Mouse (Mus musculus) common myeloid progenitor, adult 5-6 weeks (primary cell): Measurements from ENCODE around the gene Slc22a16. TPM values are rescaled to one million over a fixed set of nuclear protein-coding genes. Genes with fewer than 3 reads are reported as not detected.
A peak's percentile ranks its signal among the peaks of the same experiment; 100 is the strongest.
"Not testable (repeated sequence)": the region's sequence is repeated elsewhere in the genome, so short reads cannot be mapped to it uniquely, and the experiment has no call there.

Experiments
- ATAC-seq: replicated peaks from 2 replicates; pipeline ENCODE4 v1.8.0; 2016; ENCODE audit warnings: low read depth, mild to moderate bottlenecking, moderate TSS enrichment, inconsistent platforms; ENCODE audit not compliant: poor library complexity, severe bottlenecking
- total RNA-seq: library from RNA; stranded (forward); fragments of 200-1000, 187-1606 nt; gene quantifications from 2 replicates; pipeline ENCODE4 v1.2.3, GENCODE M21; 2017

Gene Slc22a16
- not detected in 2 replicates for total RNA-seq

DNA sequence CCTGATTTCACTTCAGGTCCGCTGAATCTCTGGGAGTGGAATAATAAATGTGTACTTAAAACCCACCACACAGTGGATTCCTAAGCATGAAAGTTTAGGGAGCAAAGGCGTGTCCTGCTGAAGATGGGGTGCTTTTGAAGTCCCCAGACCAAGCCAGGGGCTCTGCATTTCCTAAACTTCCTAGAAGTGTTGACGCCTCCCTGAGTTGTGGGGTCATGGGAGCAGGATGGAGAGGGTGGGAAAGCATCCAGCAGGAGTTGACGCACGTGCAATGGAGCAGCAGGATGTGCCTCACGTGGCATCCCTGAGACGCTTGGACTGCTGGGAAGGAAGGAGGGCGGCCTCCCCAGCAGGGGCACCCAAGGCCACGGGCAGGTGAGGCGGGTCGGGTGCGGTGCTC is at the start of gene Slc22a16:
Gene Slc22a16 (plus strand): TSS at position 301 of the 400 bp plus-strand sequence.
- ATAC-seq: no peak

DNA sequence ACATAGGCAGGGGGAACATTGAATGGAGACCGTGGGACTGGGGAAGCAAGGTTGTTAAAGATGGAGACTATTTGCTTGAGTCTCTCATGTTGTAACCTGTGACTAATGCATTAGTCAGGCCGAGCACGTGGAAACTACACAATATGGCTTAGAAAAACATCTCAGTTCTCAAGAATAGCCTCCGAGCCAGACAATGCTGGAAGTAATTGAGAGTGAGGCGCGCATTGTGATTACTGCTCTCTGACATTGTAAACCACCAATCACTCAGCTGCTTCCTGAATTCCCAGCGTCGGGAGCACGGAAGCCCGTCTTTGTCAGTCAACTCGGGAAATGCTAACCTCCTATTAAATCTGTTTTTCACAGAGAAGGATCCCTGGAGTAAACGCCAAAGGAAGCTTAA is 48.6 kb upstream of the Slc22a16 start:
- ATAC-seq: no peak

DNA sequence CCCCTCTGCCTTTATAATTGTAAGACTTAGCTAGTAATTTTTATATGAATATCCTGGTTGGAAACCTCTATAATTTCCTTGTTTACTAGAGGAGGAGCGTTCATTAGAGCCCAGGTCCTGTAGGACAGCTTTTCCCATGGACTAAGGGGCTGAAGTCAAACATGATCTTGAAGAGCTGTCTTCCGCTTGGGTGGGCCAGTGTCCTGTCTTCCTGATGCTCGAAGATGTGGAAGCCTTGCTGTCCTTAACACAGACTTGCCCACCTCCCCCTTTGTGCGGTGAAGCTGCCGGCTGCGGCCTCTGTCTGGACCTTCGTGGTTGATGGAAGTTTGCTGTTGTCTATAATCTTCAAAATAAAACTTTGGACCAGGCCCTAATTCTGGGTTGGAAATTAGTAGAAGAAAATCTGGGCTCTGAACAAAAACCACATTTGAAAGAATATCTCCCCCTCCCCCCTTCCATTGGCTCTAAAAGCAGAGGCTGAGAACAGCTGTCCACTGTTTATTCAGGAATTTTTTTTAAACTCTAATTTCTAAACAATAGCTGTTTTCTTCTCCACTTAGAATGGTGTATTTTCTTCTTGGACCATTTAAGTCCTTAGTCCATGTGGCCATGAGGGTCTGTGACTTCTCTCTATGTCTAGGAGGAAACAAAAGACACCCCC is 46.7 kb upstream of the Slc22a16 start:
- no peak for ATAC-seq

DNA sequence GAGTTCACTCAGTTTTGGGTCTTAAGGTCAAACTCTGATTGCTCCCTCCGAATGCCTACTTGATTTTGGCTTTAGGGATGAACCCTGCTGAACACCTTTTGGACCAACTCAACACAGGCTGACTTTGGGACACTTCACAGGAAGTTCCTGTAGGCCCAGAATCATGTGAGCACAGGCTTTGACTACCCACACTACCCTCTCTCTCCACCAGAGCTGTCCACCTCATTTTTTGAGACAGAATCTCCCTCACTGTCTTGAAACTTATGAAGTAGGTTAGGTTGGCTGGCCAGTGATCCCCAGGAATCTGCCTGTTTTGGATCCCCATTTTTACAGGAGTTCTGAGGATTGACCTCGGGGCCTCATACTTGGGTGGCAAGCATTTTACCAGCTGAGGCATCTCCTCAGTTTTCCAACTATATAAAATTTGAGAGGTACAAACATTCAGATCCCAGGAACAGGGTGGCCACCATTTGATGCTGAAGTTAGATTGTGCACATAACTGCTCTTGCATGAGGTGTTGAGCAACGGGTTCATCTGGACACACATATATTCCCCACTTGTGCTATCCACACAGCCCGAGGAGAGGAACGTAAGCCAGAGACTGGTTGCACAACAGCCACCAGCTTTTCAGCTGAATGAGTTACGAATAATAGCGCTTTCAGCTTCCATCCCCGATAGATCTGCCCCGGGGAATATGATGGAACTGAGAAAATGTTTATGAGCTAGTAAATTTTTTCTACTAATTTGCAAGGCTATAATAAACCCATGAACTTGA is 45.9 kb upstream of the Slc22a16 start:
- 0 out of 2 replicates have a peak, but pooled peaks have one; percentile 10 for ATAC-seq

DNA sequence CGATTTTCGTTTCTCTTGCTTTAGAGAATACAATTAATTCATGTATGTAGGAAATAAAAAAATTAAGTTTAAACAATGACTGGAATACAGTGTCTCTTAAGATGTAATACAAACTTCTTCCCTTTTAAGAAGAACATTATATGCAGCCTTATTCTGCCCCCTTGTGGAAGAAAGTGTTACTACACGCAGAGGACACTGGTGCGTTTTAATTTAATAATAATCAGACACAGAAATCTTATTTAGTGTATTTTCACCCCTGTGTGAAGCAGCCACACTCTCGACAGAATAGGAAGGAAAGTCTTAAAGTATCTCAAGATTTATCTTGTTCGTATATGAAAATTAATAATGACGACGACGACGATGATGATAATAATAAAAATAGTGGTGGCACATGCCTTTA is 45.1 kb upstream of the Slc22a16 start:
- ATAC-seq: 0 out of 2 replicates have a peak, but pooled peaks have one; percentile 23

DNA sequence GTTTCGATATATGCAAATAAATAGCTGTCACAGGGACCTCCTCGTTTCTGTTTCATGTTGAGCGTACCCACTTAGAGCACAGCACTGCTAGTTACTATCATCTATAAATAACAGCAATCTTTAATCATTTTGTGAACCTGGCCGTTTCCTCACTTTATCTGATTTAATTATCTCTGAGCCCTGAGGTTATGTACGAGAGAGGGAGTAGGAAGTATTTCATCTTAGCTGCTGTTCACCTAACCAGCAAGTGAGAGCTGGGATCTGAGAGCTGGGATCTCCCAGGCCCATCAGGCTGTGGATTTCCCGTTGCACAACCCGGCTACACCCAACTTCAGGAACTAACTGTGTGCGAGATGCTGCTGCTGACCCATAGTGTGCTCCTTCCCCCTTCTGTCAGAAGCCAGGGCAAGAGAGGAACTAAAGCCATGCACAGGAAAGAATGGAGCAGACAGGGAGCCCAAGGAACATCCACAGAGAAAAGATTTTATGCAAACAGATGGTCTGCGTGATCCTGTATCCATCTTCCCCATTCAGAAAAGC is 44.5 kb upstream of the Slc22a16 start:
- peak; percentile 65 for ATAC-seq

DNA sequence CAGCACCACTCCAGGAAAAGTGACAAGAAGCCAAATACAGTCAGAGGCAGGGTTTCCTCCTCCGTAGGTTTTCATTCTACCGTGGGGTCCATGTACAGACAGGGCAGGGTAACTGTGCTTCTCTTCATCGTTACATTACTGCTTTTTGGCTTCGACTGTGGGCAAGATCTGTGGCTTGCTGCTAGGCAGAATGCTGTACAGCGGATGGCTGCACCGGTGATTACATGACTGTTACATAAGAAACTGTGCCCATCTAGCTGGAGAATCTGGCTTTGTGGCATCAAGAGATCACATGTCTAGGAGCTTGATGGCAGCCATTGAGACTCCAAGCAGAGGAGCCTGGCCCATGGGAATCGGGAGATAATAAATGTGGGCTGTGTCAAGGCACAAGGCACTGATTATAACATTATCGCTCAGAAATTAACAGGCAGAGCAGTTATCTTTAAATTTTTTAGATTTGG is 43.8 kb upstream of the Slc22a16 start:
- ATAC-seq: peak; percentile 42

DNA sequence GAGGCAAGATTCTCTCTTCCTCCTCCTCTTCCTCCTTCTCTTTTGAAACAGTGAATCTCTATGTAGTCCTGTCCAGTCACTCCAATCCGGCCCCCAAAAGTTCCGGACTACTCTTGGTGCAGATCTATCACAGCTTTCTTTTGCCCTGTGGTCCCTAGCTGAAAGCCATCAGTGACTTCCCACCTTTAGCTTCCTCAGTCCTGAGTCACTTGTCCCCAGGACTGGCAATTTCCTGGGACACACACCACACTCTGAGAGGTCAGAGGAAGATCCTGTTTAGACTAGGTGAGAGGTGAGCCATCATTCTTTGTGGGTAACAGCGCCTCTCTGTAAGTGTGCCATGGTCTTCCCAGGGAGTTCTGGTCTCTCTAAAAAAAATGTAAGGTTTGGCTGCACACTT is 43.1 kb upstream of the Slc22a16 start:
- ATAC-seq: no peak

DNA sequence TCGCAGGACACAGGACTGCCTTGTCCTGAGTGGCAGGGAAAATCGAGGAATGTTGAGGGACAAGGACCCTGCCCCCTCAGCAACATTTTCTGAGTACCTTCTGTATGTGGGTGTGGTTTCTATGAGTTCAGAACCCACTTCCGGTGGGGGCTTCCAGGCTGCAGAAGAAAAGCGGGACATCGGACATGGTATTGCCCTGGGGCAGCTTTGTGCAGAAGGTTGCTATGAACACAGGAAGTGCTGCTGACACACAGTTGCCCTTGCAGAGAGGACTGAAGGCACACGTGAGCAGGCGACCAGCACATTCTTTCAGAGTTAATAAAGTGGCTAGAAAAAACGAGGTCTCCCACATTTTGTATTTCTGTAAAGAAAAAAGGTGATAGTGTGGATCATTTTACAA is 42.6 kb upstream of the Slc22a16 start:
- ATAC-seq: peak; percentile 49

DNA sequence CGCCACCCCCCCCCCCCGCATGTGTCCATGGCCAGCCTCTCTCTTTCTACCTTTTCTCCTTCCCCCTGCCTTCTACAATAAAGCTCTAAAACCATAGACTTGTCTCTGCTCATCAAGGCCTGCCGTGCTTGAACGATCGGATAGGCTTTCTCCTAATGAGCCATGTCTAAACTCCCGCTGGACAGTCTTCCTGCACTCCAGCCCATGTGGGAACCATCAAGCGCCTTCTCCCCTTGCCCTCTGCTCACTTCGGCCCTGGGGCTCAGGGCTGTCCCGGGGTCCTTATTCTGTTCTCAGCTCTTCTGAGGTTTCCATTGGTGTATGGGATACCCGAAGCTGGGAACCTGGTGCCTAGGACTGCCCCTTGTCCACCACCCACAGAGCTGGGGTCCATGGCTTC is 41.5 kb upstream of the Slc22a16 start:
- no peak for ATAC-seq

DNA sequence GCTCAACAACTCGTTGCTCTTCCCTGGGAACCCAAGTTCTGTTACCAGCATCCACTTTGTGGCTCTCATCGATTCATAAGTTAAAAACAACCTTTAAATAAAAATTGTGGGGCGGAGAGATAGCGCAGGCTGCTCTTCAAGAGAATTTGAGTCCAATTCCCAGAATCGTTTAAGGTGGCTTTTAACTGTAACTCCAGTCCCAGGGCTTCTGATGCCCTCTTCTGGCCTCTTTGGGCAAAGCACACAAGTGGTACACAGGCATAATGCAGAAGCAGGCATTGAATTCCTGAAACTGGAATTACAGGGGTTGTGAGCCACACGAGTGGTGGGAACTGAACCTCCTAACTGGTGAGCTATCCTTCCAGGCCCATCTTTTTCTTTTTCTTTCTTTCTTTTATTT is 40.5 kb upstream of the Slc22a16 start:
- ATAC-seq: peak; percentile 28; the same call in 1 of the 2 replicates

DNA sequence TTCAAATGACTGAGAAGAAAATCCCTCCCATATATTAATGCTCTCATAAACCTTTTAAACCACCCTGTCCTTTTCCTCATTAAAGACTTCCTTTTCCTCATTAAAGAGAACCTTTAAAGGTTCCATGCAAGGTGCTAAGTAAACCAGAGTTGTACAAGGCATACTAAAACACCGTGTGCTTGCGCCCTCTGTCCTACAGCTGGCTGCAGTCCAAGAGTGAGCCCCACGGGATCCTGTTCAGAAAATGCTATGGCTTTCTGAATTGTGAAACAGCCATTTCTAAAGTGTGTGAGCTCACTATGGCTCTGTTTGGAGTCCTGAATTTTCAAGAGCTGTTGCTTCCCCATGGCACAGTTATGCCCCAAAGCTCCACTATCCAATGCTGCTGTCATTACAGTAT is 39.5 kb upstream of the Slc22a16 start:
- no peak for ATAC-seq

DNA sequence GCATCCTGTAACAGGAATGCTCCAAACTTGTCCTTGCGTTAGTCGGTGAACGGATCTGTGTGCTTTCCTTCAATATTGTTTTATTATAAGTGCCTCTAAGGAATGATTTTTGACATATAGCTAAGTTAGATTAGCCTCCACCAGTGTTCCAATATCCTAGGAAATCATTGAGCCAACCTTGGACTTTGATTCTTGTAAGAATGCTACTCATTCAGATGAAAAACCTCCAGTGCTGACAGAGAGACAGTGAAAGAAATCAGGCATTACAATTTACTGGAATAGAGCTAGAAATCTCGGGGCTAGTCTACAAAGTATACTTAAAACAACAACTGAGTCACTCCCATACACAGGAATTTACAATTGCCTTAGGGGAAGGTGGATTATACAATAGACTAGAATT is 37.5 kb upstream of the Slc22a16 start:
- not testable (repeated sequence) for ATAC-seq

DNA sequence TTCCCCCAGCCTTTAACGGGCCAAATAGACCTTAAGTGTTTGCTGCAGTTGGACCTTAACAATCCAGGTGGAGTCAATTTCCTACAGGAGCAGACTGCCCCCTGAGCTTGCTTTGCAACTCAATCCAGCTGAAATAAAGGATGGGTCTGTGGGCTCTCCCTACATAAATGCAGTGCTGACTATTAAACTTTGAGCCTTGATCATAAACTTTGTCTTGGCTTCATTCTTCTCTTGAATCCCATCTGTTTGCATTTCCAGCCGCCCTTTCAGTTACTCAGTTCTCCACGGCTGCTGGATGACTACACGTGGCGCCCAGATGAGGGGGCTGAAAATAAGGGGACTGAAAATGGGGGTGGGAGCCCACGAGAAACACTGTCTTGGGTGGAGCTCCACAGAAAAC is 28.8 kb upstream of the Slc22a16 start:
- ATAC-seq: no peak

DNA sequence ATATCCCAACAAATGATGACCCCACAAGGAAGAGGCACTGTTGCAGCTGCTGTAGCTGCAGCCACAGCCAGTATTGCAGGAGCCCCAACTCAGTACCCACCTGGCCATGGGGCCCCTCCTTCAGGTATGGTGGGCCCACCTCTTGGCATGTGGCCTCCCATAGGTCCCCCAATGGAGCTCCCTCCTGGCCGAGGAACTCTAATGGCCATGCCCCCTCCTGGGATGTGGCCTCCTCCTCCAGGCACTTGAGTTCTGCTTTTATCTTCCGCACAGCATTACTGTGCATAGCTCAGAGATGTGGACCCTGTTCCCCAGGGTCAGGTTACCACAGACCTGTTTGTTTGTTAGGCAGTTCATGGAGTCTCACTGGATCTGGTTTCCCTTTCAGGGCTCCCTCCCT is 20.8 kb upstream of the Slc22a16 start:
- no peak for ATAC-seq

DNA sequence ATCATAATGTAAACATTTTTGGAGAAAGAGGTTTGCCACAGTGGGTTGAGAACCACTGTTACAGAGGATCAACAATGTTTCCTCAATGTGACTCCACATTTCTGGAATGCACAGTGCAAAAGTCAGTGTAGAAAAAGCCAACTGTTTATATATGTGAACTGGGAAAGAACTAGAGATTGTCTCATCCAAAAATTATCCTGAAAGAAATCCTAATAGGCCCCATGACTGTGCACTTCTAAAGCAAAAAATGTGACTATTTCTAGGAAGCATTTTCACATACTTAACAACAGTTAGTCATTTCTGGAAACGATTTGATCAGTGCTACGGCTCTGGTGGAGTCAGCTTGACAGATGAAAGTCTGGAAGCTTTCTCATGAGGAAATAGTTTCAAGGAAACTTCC is 18.3 kb upstream of the Slc22a16 start:
- no peak for ATAC-seq

DNA sequence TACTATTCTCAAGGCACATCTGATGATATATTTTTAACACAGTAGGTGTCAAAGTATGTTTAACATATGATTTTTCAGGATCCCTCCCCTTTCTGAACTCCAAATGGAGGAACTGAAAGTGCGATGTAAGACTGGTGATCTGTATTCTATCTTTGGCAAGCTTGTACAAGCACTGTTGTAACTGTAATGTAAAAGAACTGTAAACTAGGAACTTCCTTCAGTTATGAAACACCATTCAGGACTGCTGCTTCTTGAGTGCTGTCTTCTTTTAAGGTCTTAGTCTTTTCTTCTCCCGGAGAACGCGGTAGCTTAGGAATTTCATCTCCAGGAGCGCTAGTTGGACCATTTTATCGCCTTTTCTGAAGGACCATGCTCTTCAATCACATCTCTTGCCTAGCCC is 4.4 kb upstream of the Slc22a16 start:
- peak; percentile 42; the same call in 1 of the 2 replicates for ATAC-seq

DNA sequence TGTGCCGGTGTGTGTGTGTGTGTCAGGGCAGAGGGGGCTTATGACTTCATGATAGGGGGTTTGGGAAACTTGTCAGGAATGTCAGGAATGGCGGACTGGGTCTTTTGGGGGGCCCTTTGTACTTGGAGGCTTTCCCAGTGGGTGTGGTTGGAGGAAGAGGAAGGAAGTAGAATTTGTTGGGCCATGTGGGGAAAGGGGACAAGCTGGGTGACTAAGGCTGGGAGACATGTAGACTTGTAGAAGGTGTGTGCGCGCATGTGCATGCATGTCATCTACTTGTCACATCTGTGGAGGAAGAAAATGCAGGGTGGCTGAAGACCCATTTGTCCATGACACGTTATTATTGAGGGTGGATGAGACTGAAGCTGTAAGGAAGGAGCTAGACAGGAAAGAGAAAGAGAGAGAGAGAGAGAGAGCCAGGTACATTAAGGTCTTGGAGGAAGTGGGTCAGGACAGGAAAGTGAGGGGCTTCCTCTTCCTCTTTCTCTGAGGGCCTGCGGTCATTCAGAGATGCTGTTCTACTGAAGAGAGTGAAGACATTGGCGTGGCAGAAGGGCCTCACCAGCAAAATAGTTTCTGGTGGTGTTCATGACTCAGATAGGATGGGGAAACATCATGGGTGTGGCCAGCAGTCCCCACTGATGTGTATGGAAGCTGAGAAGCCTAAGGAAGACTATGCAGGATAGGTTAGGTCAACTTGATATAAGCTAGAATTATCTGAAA is 5.9 kb downstream of the Slc22a16 start:
- ATAC-seq: peak; percentile 98

DNA sequence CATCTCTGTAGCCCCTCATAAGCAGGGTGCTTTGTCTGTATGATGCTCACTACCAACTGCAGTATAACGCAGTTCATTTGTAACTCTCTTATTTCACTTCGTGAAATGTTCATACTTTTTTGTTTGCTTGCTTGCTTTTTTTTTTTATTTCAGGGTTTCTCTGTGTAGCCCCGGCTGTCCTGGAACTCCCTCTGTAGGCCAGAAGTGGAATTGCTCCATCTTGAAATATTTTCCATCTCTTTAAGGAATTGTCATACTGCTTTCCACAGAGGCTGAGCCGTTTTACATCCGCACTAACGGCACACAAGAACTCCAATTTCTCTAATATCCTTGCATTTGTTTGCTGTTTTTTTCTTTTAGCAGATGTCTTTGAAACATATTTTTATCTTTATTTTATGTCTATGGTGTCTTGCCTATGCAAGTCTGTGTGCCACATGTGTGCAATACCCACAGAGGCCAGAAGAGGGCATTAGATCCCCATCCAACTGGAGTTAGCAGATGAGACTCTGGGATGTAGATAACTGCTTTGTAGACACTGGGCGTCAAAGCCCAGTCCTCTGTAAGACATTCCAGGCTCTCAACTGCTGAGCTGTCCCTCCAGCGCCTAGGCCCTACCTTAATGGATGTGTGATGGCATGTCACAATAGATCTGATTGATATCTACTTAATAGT is 13.6 kb downstream of the Slc22a16 start:
- no peak for ATAC-seq

DNA sequence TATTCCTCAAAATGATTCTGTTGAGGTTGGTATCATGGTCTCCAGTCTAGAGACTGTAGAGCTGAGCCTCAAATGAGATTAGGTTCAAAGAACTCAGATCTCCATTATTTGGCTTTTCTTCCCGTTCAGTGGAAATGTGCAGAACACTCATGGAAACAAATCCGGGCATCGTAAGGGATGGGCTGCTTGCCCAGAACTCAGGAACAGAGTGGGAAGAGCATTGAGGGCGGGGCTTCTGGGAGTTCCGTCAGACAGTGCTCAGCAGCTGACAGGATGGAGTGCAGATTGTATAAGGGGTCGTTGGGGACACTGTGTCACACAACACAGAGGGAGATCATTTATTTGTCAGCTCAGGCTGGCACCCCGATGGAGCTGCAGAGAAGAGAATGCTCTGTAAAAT is 22.1 kb downstream of the Slc22a16 start:
- ATAC-seq: no peak
